Mouse (Mus musculus): ENCODE measurements at regions not wholly inside any gene's neighbourhood (a gene's known extent, or its start where the extent isn't known, plus 50 kb on each side); places are given as distances from the start of the nearest gene placed in this dataset.

DNA sequence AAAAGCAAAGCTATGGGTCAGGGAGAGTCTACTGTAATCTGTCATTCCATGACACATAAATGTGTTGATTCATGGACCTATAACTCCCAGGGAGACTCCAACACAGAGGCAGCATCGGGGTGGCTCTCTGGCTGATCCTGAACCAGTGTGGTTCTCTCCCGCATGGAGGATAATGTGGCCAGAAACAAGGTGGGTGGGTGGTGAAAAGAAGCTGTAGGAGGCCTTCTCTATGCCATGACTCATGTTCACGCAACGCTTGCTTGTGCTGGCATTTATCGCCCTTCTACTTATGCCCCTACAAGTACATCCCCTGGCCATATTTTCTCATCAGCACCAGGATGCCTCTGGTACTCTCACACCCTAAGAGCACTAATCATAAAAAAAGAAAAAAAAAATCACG lies 86.6 kb downstream of the Nptx2 start:
- no peak for TF ChIP-seq CTCF (conservative IDR thresholded peaks at IDR 0.05; ENCODE audit: low read length)
- no peak for TF ChIP-seq POU5F1 (IDR thresholded peaks at IDR 0.05; ENCODE audit: borderline replicate concordance, low read length)
- TF ChIP-seq NANOG (IDR thresholded peaks at IDR 0.05; ENCODE audit: borderline replicate concordance, low read length) = no peak

All from E14TG2a.4 (cell line).